Mouse (Mus musculus) myocyte (in vitro differentiated cells): ENCODE data around the gene Rgs13.

Source experiments
- POLR2AphosphoS2 ChIP-seq: IDR thresholded peaks from one replicate; pipeline ENCODE4 v1.6.1; 2011; ENCODE audit warnings: low read depth, control low read depth; ENCODE audit not compliant: insufficient read length
- TCF12 ChIP-seq: IDR thresholded peaks from one replicate; pipeline ENCODE4 v1.6.1; 2011; ENCODE audit warnings: mild to moderate bottlenecking, control low read depth; ENCODE audit not compliant: poor library complexity, insufficient read depth, severe bottlenecking

GRCm38 (mm10) chr1:144152526-144152925 lies 24.6 kb downstream of the Rgs13 start:
- no peak for TF ChIP-seq POLR2AphosphoS2
- TF ChIP-seq TCF12, result no peak
